Mouse (Mus musculus) heart, postnatal 0 days (tissue): ENCODE measurements around the gene Erbin.

Experiments used
- CTCF ChIP-seq: IDR thresholded peaks from 2 replicates; pipeline ENCODE4 v1.5.1; 2016; ENCODE audit warnings: antibody characterized with exemption, control low read depth, low read depth
- EP300 ChIP-seq: IDR thresholded peaks from 2 replicates; pipeline ENCODE4 v1.6.1; 2016; ENCODE audit warnings: antibody characterized with exemption, low read depth

DNA sequence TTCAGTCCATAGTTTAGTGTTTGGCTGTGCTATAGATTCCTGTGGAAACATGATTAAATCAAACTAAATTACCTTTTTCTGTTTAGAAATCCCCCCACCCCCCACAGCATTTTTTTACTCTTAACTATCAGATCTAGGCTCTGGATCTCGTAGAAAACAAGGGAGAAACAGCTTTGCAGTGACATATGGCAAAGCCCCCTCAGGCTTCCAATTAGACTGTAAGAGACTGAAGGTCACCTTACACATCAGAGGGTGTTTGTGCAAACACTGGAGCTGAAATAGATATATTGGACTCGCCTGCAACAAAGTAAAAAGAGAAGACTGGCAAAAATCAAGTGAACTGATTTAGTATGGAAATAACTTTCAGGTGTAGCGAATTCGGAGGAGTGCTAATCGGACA, 116.6 kb downstream of the Erbin start:
- TF ChIP-seq CTCF (no peak), EP300 (no peak)
